Mouse (Mus musculus): ENCODE measurements around the gene Adamts4.

GRCm38 (mm10) chr1:171250680-171251593, 716 bp downstream of the Adamts4 start, which contains the start of gene Ndufs2:
- no peak for TF ChIP-seq CTCF (IDR thresholded peaks at IDR 0.05; ENCODE audit: low read depth)
- TF ChIP-seq EP300 (IDR thresholded peaks at IDR 0.05; ENCODE audit: low read depth): no peak

Data from heart, postnatal 0 days (tissue).